In genomic region chr5:43868253-43868652, GRCm38 (mm10) we compare ENCODE assay signal across 9 mouse cellular contexts. TPM values are rescaled to one million over a fixed set of nuclear protein-coding genes. Genes with fewer than 3 reads are reported as not detected.
A peak's percentile ranks its signal among the peaks of the same experiment; 100 is the strongest.
DNase-seq lines count a peak whose midpoint lies in the region; ATAC-seq lines count a peak whose summit lies in the region.
"Had no signal": no experiment of that assay in that cellular context is flagged by ENCODE, and none has a peak within 500 bp of the region (broad histone marks: within the 10 kb centered on the region; RNA-seq: fewer than 3 reads in every experiment).

Cd38 (plus strand) TSS chr5:43868553.

- H3K36me3 ChIP-seq in heart, embryonic 12.5 days = no peaks in the 10 kb centered on the region
- no peaks in the 10 kb centered on the region for H3K36me3 ChIP-seq in midbrain, embryonic 10.5 days
- H3K36me3 ChIP-seq: G1E had no signal

- DNase-seq in heart, postnatal 4 days = no peak
- no peak for DNase-seq in heart, postnatal 10 days
- no peak for DNase-seq in midbrain, embryonic 10.5 days (ENCODE audit: low spot score)
- DNase-seq in frontal cortex, postnatal 25 days (ENCODE audit: low spot score in 2 of 2) = no peak
- no peak for DNase-seq in left cerebral cortex, adult 11 months (ENCODE audit: low spot score)
- no peak for DNase-seq in T-cell, adult 2 months (ENCODE audit: low spot score)

- H3K27ac ChIP-seq in heart, embryonic 12.5 days (ENCODE audit: poor library complexity, severe bottlenecking) = peak within 1 kb of the TSS; percentile 80
- peak within 1 kb of the TSS; percentile 76 for H3K27ac ChIP-seq in midbrain, embryonic 10.5 days (replicated peaks)

- peak within 1 kb of the TSS; percentile 67 for H3K9ac ChIP-seq in heart, embryonic 12.5 days

- H3K4me3 ChIP-seq in heart, embryonic 12.5 days = peak within 1 kb of the TSS; percentile 60
- peak within 1 kb of the TSS; percentile 54 for H3K4me3 ChIP-seq in midbrain, embryonic 10.5 days

- intact Hi-C loops in heart, postnatal 10 days (cut with DNase I) = loop anchor here (2.0 kb wide), 1 partner anchor 13 kb away; no protein-coding TSS in a partner anchor

- peak within 1 kb of the TSS; percentile 86 for H3K4me2 ChIP-seq in heart, embryonic 12.5 days

- no peaks in the 10 kb centered on the region; the same call in 1 of the 2 replicates for H3K27me3 ChIP-seq in heart, embryonic 12.5 days (replicated peaks)
- peaks cover 13% of the 10 kb centered on the region for H3K27me3 ChIP-seq in midbrain, embryonic 10.5 days (ENCODE audit: low read depth, poor library complexity, severe bottlenecking)

- no peak for ATAC-seq in heart, embryonic 12.5 days (ENCODE audit: insufficient number of reproducible peaks, low FRiP score)
- ATAC-seq in activated CD4-positive, CD25-positive, alpha-beta regulatory T cell, adult 4 months = no peak

- peaks cover 16% of the 10 kb centered on the region; the same call in 1 of the 2 replicates for H3K4me1 ChIP-seq in heart, embryonic 12.5 days (replicated peaks)
- peaks cover 12% of the 10 kb centered on the region for H3K4me1 ChIP-seq in midbrain, embryonic 10.5 days

- no peaks in the 10 kb centered on the region for H3K9me3 ChIP-seq in heart, embryonic 12.5 days (replicated peaks)
- H3K9me3 ChIP-seq in midbrain, embryonic 10.5 days (replicated peaks) = no peaks in the 10 kb centered on the region
- H3K9me3 ChIP-seq: G1E had no signal

RNA-seq across cellular contexts. Expression of gene Cd38, which starts in this region (rescaled TPM):
- polyA plus RNA-seq in heart, embryonic 12.5 days (2016; fragmentation: Nextera tagmentation; extraction: Ambion mirVana) = 23.4 and 24.0 TPM in 2 replicates
- total RNA-seq in heart, postnatal 4 days (2021) = 1 to 10 TPM; 9.3 to 9.6 TPM
- 10 to 100 TPM; 37.8 to 53.3 TPM for polyA plus RNA-seq in activated CD4-positive, CD25-positive, alpha-beta regulatory T cell, adult 4 months (2017; shearing (Covaris generic))
- 10 to 100 TPM; 10.5 to 12.7 TPM for total RNA-seq in heart, postnatal 10 days (2021)
- polyA plus RNA-seq in midbrain, embryonic 10.5 days (2016; fragmentation: Nextera tagmentation; extraction: Ambion mirVana) = 6.4 and 6.6 TPM in 2 replicates
- polyA plus RNA-seq: G1E had no signal
